Mouse (Mus musculus) spleen, postnatal 10 days (tissue): ENCODE results near the gene Dusp8.

Experiments used
- DNase-seq, 2 experiments: peaks; one replicate each; pipeline ENCODE4 v3.0.0; 2021 to 2022; ENCODE audit warnings: low spot score in 2 of 2

Dusp8 gene

DNA sequence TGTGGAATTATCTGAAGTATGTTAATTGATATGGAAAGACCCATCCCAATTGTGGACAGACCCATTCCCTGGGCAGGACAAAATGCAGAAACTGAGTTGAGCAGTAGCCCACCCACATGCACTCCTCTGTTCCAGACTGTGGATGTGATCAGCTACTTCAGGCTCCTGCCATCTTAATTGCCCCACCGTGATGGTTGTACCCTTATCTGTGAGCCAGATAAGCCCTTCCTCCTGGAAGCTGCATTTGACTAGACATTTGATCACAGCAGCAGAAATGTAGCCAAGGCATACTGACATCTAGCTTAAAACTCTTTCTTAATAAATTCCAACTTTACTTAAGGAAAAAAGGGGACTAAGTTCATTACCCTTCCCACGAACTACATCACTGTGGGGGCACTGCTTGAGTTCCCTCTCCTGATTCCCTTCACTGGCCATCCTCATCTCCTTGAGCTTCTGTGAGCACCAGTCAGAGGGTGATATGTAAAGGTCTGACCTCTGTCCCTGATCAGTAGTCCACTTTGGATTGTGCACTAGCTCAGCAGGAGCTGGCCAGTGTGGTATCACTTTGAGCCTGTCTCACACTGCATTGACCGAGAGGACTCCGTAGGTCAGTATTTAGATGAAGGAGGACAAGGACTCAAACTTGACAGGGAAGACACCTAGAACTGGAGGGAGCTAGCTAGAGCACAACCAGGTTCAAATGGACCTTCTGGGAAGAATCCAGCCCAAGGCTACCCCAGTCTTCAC lies 9.3 kb downstream of the Dusp8 start:
- peak; percentile 32 to 54 for DNase-seq

DNA sequence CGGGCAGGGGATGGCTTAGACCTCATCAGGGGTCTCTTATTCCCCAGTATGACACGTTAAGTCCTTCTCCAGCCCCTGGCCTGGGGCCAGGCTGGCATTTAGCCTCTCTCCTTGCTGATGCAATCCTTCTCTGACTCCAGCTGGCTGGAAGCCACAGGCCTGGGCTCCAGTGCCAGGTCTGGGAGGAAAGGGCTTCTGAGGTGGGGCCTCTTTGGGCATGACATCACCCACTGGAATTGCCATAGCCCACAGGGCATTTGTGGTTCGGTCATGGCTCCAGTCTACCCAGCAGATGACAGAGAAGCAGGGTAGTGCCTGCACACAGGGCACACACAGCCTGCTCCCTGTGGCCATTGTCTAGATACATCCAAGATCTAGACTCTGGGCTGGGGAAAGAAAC lies 10.8 kb downstream of the Dusp8 start:
- DNase-seq: peak in 1 of 2 experiments; percentile 36

GRCm38 (mm10) chr7:142084395-142084794 lies 11.2 kb downstream of the Dusp8 start:
- DNase-seq: peak in 1 of 2 experiments; percentile 35

DNA sequence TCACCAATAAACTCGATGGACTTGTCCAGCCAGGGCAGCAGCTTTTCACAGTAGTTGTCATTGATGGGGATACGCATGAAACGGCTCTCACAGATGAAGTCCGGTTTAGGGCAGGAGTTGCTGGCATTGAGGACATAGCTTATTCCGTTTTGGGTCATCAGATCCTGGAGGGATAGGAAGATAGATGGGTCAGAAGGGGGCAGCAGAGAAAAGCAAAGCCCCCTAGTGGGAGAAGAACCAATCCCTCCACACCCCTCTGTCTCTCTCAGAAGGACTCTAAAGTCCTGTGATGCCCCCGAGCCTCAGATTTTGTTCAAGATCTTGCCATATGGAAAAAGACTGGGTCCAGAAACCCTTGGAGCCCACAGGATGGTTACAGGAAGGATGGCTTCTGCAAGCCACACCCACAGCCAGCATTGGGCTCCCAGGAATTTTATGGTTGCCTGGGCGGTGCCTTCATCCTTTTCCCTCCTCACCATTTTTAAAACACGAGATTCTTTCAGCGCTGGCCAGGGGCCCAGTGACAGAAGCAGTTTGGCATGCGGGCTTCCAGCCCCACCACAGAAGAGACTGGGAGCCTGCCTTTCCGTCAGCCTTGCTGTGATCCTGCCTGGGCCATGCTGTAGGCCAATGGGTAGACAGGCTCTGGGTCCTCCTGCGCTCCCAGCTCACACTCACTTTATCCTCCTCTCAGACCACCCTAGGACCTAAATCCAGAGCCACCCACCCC lies 11.9 kb downstream of the Dusp8 start:
- peak in 1 of 2 experiments; percentile 15 for DNase-seq

DNA sequence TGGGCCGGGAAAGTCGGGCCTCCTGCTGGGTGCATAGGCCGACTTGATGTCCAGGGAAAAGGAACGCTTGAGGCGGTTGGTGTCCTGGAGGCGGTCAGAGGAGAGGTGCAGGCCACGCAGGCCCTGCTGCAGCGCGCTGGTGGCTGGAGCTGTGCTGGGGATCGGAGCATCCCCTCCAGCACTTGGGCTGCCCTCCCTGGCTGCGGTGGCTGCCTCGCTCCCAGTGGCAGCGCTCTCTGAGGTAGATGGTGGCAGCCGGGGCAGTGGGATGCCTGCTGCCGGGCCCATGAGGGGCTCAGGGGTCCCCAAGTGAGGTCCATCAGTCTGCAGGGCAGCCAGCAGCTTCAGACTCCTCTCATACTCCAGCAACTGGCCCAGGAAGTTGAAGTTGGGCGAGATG lies 13.0 kb downstream of the Dusp8 start:
- peak in 1 of 2 experiments; percentile 17 for DNase-seq

- peak in 1 of 2 experiments; percentile 21 for DNase-seq
Observed at GRCm38 (mm10) chr7:142082179-142082578, 13.5 kb downstream of the Dusp8 start.

DNA sequence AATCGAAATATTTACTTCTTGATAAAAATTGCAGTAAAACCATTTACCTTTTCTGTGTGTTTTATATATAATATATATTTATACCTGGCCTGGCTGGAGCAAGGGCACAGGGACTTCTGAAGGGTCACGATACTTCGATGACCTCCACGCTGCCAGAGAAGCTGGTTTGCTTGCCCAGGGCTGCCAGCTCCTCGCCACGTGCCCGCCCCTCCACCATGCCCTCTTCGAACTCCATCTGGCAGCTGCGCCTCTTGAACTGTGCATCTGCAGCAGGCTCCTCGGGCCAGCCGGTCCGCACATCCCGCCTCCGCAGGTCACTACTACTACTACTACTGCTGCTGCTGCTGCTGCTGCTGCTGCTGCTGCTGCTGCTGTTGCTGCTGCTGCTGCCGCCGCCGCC lies 13.9 kb downstream of the Dusp8 start:
- peak in 1 of 2 experiments; percentile 19 for DNase-seq

DNA sequence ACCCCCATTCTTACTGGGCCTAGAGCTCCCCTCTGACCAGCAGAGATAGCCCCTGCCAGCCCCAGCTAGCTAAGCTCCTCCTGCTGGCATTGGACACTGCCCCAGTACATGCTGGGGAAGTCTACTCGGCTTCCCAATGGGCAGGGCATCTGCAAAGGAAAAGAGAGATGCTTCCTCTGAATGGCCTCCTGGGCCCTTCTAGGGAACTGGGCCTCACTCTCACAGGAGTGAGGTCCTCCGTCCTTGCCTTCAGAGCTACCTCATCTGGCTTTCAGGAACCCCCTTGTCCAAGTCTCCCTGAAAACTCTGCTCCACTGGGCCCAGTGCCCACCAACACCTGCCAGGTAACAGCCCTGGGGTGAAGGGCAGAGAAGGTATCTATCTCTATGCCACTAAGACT lies 14.8 kb downstream of the Dusp8 start:
- DNase-seq: peak in 1 of 2 experiments; percentile 13

DNA sequence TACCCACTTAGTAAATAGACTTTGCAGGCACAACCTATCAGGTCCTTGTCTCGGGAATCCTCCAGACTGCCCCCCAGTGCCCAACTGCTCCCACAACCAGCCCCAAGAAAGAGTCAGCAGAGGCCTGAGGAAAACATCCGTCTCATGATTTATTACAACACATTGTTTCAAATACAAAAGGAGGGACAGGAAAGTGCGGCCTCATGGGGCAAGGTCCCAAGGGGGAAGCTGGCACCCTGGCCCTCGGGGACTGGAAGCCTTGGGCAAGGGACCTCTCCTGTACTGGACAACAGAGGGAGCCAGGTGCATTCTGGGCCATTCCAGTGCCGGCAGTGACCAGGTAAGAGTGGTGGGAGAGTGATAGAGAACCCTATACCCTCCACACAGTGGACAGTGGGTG lies 16.3 kb downstream of the Dusp8 start:
- DNase-seq: peak in 1 of 2 experiments; percentile 20

GRCm38 (mm10) chr7:142077138-142077537 lies 18.5 kb downstream of the Dusp8 start:
- no peak for DNase-seq

- no peak for DNase-seq
Observed at GRCm38 (mm10) chr7:142074146-142074886, 21.3 kb downstream of the Dusp8 start.

- DNase-seq: no peak
Observed at GRCm38 (mm10) chr7:142071717-142072116, 23.9 kb downstream of the Dusp8 start.

- DNase-seq: no peak
Observed at GRCm38 (mm10) chr7:142071212-142071578, 24.4 kb downstream of the Dusp8 start.

DNA sequence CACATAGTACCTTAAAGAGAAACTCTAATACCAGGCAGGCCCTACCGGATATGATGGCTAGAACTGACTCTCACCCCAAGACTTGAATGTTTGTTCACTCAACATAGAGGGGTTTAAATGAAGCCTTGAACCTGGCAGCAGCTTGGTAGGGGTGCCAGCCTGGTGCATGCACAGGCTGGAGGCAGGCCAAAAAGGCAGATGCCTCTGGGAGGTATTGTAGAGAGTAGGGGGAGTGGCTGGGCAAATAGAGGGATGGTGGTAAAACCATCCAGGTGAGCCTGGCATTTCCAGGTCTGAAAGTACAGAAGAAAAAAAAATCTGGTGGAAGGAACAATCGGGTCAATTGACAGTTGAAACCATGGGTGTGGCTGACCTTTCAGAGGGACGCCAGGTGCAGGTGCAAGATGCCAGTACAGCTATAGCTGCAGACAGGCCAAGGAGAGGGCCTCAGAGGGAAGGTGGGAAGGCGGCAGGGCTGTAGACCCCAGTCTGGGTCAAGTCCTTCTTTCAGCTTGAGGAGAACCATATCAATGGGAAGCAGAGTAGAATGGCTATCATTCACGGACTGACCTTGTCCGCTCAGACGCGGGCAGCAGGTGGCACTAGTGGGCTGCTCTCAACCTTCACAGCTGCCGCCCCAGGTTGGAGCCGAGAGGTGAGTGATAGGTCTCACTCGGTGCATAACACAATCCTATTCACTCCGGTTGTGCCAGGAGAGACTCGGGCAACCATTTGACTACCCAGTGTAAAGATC lies 25.0 kb downstream of the Dusp8 start:
- DNase-seq: peak; percentile 79 to 90

DNA sequence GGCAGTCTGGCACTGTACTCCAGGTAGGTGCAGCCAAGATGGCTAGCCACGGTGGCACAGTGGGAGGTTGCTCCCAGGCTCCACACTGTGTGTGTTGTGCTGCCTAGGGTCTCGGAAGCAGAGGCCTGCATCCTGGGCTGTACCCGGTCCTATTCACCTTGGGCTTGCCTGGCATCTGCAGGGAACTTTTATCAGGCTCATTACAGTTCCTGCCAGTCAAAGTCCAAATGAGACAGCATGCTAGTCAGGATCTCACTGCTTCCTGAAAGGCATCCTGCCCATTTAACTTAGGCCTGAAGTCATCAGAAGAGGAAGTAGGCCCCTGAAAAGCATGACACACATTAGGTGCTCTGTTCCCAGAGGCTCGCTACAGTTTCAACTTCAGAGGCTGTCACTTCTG lies 27.2 kb downstream of the Dusp8 start:
- DNase-seq: no peak

- peak; percentile 88 to 94 for DNase-seq
Observed at GRCm38 (mm10) chr7:142060931-142061565, 34.6 kb downstream of the Dusp8 start, which contains the start of gene Mob2. Gene Mob2 (minus strand): TSS chr7:142061065.

DNA sequence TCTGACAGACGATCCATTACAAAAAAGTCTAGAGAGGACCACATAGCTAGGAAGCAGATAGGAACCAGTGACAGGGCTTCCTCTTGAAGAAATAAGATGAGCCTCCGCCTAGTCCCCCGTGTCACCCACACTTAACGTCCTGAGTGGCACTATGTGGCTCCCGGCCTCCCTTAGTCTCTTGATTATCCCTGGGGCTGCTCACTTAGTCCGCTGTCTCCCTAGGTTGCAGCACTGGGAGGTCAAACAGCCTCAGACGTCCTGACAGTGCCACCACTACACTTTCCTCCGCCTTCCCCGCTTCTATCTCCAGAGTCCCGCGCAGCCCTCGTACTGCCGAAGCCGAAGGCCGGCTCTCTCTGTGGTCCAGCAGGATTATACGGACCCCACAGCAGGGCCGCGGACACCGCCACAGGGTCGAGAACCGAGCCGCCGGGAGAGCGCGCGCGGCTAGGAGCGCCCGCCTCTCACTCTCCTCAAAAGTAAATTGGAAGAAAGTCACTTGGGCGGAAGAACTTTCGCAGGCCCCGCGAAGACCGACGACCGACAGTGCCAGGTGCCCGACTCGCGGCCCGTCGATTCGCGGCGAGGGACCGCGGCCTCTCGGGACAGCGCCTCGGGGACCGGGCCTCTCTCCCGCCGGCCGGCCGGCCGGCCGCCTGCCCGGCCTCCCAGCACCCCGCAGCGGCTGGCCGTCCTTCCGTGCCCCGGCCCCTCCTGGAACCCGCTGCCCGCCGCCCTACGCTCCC lies 35.3 kb downstream of the Dusp8 start:
- DNase-seq: peak in 1 of 2 experiments; percentile 51

DNA sequence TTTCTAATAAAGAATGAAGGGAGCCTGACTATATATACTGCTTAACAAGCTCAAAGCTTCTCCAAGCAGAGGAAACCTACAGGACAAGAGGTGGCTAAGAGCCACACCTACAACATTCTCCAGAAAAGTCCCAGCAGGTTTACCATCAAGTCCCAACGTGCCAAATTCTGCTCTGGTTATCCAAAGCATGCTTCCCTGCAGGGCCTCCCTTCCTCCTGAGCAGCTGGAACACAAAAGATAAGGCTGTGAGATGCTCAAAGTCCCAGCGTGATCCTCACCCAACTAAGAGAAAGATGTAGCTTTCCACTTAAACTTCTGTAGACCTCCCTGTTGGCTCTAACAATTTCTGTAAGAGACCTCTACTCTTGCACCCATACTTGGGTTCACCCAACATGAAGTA lies 36.6 kb downstream of the Dusp8 start:
- peak in 1 of 2 experiments; percentile 37 for DNase-seq

DNA sequence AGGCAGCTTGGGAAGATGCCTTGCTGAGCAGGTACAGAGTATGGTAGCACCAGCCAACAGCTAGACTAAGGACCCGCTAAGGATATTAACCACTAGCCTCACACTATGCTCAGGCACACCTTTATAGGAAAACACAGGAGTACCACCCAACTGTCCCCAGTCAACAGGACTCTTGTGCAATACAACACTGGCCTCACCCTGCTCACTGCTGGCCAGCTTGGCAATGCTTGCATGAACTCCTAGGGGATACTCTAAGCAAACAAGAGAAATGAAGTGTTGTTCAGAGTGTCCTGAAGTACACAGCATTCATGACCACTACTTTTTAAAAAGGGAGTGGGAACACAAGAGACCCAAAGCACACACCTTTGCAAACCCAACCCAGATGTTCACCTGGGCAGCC lies 38.5 kb downstream of the Dusp8 start:
- no peak for DNase-seq

DNA sequence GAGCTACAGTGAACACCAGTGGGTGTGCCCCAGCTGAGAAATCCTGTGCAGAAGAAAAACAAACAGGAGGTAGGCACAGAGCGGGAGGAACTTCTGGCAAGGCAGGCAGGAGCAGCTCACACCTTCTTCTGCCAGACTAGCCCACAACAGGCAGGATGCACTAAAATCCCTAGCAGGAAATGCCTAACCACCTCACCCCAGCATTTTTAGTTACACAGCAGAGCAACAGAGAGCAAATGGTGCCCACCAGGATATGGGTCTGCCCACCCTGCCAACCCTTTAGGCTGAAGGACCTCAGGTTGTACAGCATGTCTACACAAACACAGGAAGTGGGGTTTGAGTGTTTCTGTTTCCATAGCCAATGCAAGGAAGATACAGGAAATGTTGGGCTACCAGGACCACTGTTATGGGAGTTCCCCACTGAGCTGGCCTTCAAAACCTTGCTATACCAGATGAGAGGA lies 39.0 kb downstream of the Dusp8 start:
- no peak for DNase-seq
